Mouse (Mus musculus) liver, embryonic 18 days (tissue): ENCODE results near the gene Klb. TPM values are rescaled to one million over a fixed set of nuclear protein-coding genes. Genes with fewer than 3 reads are reported as not detected.

Source experiments
- polyA plus RNA-seq: library from polyadenylated mRNA; depleted of rRNA; stranded (reverse); fragments of >200 nt; gene quantifications from 2 replicates; pipeline ENCODE4 v1.2.3, GENCODE M21; 2012; rRNA removed

The Klb gene
- polyA plus RNA-seq, result 9.4 and 10.2 TPM in 2 replicates

GRCm38 (mm10) chr5:65348168-65348567, at the start of gene Klb:
TSS of gene Klb (plus strand) at chr5:65348314.

GRCm38 (mm10) chr5:65335298-65336074, 12.6 kb upstream of the Klb start, which contains the start of gene Rfc1:
TSS of gene Rfc1 (minus strand) at chr5:65335670.

DNA sequence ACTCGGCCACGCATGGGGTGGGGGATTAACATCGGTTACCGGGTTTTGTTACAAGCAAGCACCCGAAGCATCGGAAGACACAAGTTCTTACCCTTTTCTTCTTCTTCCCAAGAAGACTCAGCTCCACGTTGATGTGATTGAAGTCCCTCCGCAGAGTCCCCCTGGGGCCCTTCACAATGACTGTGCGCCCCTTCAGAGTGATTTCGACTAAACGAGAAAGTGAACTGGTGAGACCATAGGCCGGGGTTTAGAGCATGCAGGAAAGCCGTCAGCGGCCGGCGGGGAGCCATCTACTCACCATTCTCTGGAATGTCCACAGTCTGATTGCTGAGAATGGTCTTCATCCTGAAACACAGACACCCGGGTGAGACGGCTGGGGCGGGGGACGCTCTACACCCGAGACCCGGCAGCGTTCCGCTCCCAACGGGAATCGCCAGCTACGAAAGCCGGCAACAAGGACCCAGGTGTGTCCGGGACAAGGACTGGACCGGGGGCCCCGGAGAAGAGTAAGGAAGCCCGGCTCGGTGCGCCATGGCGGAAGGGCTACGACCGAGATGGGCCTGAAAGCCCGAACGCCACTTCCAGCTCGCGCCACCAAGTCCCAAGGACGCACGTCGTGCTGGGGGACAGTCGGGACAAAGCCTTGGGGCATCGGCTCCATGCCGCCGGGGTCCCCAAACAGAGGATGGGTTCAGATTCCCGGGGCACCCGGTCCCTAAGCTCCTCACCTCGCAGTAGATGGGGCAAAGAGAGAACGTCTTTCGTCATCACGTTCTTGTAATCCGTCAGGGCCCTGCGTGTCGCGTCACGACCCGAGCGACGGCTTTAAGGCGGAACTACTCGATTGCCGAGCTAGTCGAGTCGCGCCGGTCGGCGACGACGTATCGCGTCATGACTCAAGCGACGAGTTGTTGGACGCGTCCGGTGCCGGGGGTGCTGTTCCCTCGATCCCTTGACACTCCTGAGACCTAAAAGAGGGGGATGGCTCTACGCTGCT, 42.8 kb downstream of the Klb start, which contains the start of the genes Rpl9 and Lias:
Gene Rpl9, minus strand, starts transcription at position 797 of the 997 bp plus-strand sequence.
Gene Lias, plus strand, starts transcription at position 850 of the 997 bp plus-strand sequence.

Other genes starting within 250 kb of the Klb start
- 7.4 and 7.6 TPM in 2 replicates for gene Klhl5, start 240.8 kb upstream of the Klb start, polyA plus RNA-seq
- gene Wdr19, start 148.6 kb upstream of the Klb start, polyA plus RNA-seq, result 0.83 and 1.1 TPM in 2 replicates
- 10.4 and 10.9 TPM in 2 replicates for gene Rfc1, start 12.6 kb upstream of the Klb start, polyA plus RNA-seq
- gene Rpl9, start 43.1 kb downstream of the Klb start, polyA plus RNA-seq, result 607 and 636 TPM in 2 replicates
- 16.3 and 16.5 TPM in 2 replicates for gene Lias, start 43.2 kb downstream of the Klb start, polyA plus RNA-seq
- 13.4 and 16.9 TPM in 2 replicates for gene Ugdh, start 87.6 kb downstream of the Klb start, polyA plus RNA-seq
- gene Gm43552, start 144.5 kb downstream of the Klb start, polyA plus RNA-seq, result not detected in 2 replicates
- gene Smim14, start 188.9 kb downstream of the Klb start, polyA plus RNA-seq, result 45.4 and 51.9 TPM in 2 replicates
- 43.1 and 43.4 TPM in 2 replicates for gene Ube2k, start 188.9 kb downstream of the Klb start, polyA plus RNA-seq